Mouse (Mus musculus) intestine, postnatal 0 days (tissue): Measurements from ENCODE around the gene Actr6. TPM values are rescaled to one million over a fixed set of nuclear protein-coding genes. Genes with fewer than 3 reads are reported as not detected.

Experiments used
- ATAC-seq: fragments of 200-750 bp; cut with Nextera tagmentation; 2 replicates; pipeline ENCODE4 v1.8.0; 2017; ENCODE audit warnings: mild to moderate bottlenecking, moderate TSS enrichment, moderate library complexity
- H3K27ac ChIP-seq: fragments of 300-500 bp; sonication (generic); 2 replicates; pipeline ENCODE4 v1.5.1; 2014; ENCODE audit warnings: mild to moderate bottlenecking, low read depth, low read length, moderate library complexity
- H3K27me3 ChIP-seq: fragments of 300-500 bp; sonication (generic); replicated peaks from 2 replicates; pipeline ENCODE4 v1.6.1; 2014; ENCODE audit warnings: low read length, mixed read lengths; ENCODE audit not compliant: control insufficient read depth, insufficient read depth
- H3K36me3 ChIP-seq: fragments of 300-500 bp; sonication (generic); 2 replicates; pipeline ENCODE4 v1.6.1; 2014; ENCODE audit warnings: mild to moderate bottlenecking, moderate library complexity; ENCODE audit not compliant: control insufficient read depth, insufficient read depth
- H3K4me1 ChIP-seq: fragments of 300-500 bp; sonication (generic); replicated peaks from 2 replicates; pipeline ENCODE4 v1.6.1; 2014; ENCODE audit warnings: antibody characterized with exemption, low read length, mixed read lengths; ENCODE audit not compliant: control insufficient read depth, insufficient read depth
- H3K4me2 ChIP-seq: fragments of 300-500 bp; sonication (generic); replicated peaks from 2 replicates; pipeline ENCODE4 v1.6.1; 2014; ENCODE audit warnings: low read depth, mild to moderate bottlenecking, moderate library complexity
- H3K4me3 ChIP-seq: fragments of 300-500 bp; sonication (generic); 2 replicates; pipeline ENCODE4 v1.5.1; 2014; ENCODE audit warnings: low read depth, low read length
- H3K9ac ChIP-seq: fragments of 300-500 bp; sonication (generic); 2 replicates; pipeline ENCODE4 v1.6.1; 2014; ENCODE audit warnings: mild to moderate bottlenecking, low read depth, low read length
- H3K9me3 ChIP-seq: fragments of 300-500 bp; sonication (generic); 2 replicates; pipeline ENCODE4 v1.6.1; 2016; ENCODE audit warnings: mixed run types; ENCODE audit not compliant: control insufficient read depth
- CTCF ChIP-seq: sonication (generic); IDR thresholded peaks from 2 replicates; pipeline ENCODE4 v1.5.1; 2016; ENCODE audit warnings: low read depth, mild to moderate bottlenecking, control low read depth, antibody characterized with exemption, moderate library complexity
- WGBS: fragments of 180-500 bp; shearing (Covaris S2); extraction: QIAGEN DNeasy Blood & Tissue Kit; methylation state at CpG from one replicate; pipeline ENCODE4 v1.1.7; 2014; 5-methylcytosine and 5-hydroxymethylcytosine counted together
- polyA plus RNA-seq: library from polyadenylated mRNA; unstranded; fragments of >200 nt; fragmentation: Nextera tagmentation; extraction: Ambion mirVana; gene quantifications from 2 replicates; pipeline ENCODE4 v1.2.1, GENCODE M21; 2015

Gene Actr6
- polyA plus RNA-seq, 1 experiment from 2014 or later = 12.5 TPM

GRCm38 (mm10) chr10:89765790-89766714 is 34.0 kb upstream of the Actr6 start:
- no peak for ATAC-seq
- Histone ChIP-seq H3K27me3 (no peaks in the 10 kb centered on the region), H3K9ac (no peak overlapping the region), H3K27ac (no peak overlapping the region), H3K4me3 (no peak overlapping the region), H3K4me1 (no peaks in the 10 kb centered on the region), H3K36me3 (no peaks in the 10 kb centered on the region), H3K4me2 (no peak overlapping the region), H3K9me3 (no peaks in the 10 kb centered on the region)
- WGBS = 79% methylated on average over 11 of the region's 11 CpGs
- no peak for TF ChIP-seq CTCF

GRCm38 (mm10) chr10:89764457-89765121 is 32.5 kb upstream of the Actr6 start:
- 79% methylated on average over 9 of the region's 9 CpGs for WGBS
- ATAC-seq = no peak

GRCm38 (mm10) chr10:89760772-89761171 is 28.7 kb upstream of the Actr6 start:
- no peaks in the 10 kb centered on the region for H3K9me3 ChIP-seq
- no peak for ATAC-seq
- H3K27me3 ChIP-seq = no peaks in the 10 kb centered on the region
- H3K27ac ChIP-seq = no peak overlapping the region
- no peak overlapping the region for H3K4me3 ChIP-seq
- no peak overlapping the region for H3K9ac ChIP-seq
- H3K4me1 ChIP-seq = no peaks in the 10 kb centered on the region
- 87% methylated on average over 5 of the region's 5 CpGs for WGBS
- no peak overlapping the region for H3K4me2 ChIP-seq
- H3K36me3 ChIP-seq = peaks cover 3% of the 10 kb centered on the region; the same call in 1 of the 2 replicates
- TF ChIP-seq CTCF = no peak

More at GRCm38 (mm10) chr10:89764457-89765121, 32.5 kb upstream of the Actr6 start:
- TF ChIP-seq CTCF = no peak
- Histone ChIP-seq H3K4me1 (no peaks in the 10 kb centered on the region), H3K27me3 (no peaks in the 10 kb centered on the region), H3K36me3 (no peaks in the 10 kb centered on the region), H3K9ac (no peak overlapping the region), H3K4me3 (no peak overlapping the region), H3K9me3 (no peaks in the 10 kb centered on the region), H3K27ac (no peak overlapping the region), H3K4me2 (no peak overlapping the region)

GRCm38 (mm10) chr10:89755231-89755630 is 23.1 kb upstream of the Actr6 start:
- H3K36me3 ChIP-seq = peaks cover 3% of the 10 kb centered on the region; the same call in 1 of the 2 replicates
- H3K27ac ChIP-seq = no peak overlapping the region
- no peak for ATAC-seq
- no peak overlapping the region for H3K4me3 ChIP-seq
- no peaks in the 10 kb centered on the region for H3K4me1 ChIP-seq
- H3K27me3 ChIP-seq = no peaks in the 10 kb centered on the region
- no peaks in the 10 kb centered on the region for H3K9me3 ChIP-seq
- no peak for TF ChIP-seq CTCF
- H3K9ac ChIP-seq = no peak overlapping the region
- 82% methylated on average over 4 of the region's 4 CpGs for WGBS
- H3K4me2 ChIP-seq = no peak overlapping the region

- H3K27me3 ChIP-seq = no peaks in the 10 kb centered on the region
- no peak for ATAC-seq
- WGBS = 89% methylated on average over 5 of the region's 5 CpGs
- TF ChIP-seq CTCF = no peak
- H3K36me3 ChIP-seq = no peaks in the 10 kb centered on the region
- no peak overlapping the region for H3K27ac ChIP-seq
- H3K9me3 ChIP-seq = no peaks in the 10 kb centered on the region
- no peak overlapping the region for H3K4me3 ChIP-seq
- no peak overlapping the region for H3K4me2 ChIP-seq
- H3K4me1 ChIP-seq = peaks cover 6% of the 10 kb centered on the region; the same call in 1 of the 2 replicates
- no peak overlapping the region for H3K9ac ChIP-seq
Observed at GRCm38 (mm10) chr10:89751069-89751468, 19.0 kb upstream of the Actr6 start.

- Histone ChIP-seq H3K9ac (no peak overlapping the region), H3K27me3 (no peaks in the 10 kb centered on the region), H3K36me3 (no peaks in the 10 kb centered on the region), H3K27ac (no peak overlapping the region), H3K4me3 (no peak overlapping the region), H3K4me1 (peaks cover 6% of the 10 kb centered on the region; the same call in 1 of the 2 replicates), H3K4me2 (no peak overlapping the region), H3K9me3 (no peaks in the 10 kb centered on the region)
- no peak for ATAC-seq
- TF ChIP-seq CTCF = no peak
- WGBS = 63% methylated on average over 2 of the region's 2 CpGs
Observed at GRCm38 (mm10) chr10:89748619-89749018, 16.5 kb upstream of the Actr6 start.
